Mouse (Mus musculus): ENCODE measurements around the gene Insl3.

DNA sequence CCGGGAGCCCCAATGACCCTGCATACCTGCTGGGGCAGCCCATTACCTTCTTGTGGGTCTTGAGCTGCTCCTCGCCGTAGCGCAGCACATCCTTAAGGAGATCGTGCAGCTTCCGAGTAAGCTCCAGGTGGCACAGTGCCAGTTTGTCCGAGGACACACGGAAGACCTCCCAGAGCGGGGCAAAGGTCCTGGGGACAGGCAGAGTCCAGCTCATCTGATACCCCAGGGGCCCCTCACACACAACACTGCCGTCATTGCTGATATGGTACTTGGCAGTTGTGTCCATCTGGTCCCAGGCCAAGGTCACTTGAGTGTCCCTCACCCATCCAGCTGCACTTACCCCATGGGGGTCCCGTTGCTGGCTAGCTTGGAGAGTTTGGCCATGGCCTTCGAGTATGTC is 28.1 kb downstream of the Insl3 start:
- TF ChIP-seq GATA1 (IDR thresholded peaks at IDR 0.05; ENCODE audit: low read length) (no peak), TAL1 (IDR thresholded peaks at IDR 0.05; ENCODE audit: low read length) (no peak)
